Mouse (Mus musculus) forebrain, embryonic 14.5 days (tissue): Measurements from ENCODE around the gene Tmem237. TPM values are rescaled to one million over a fixed set of nuclear protein-coding genes. Genes with fewer than 3 reads are reported as not detected.

Experiments used
- ATAC-seq: fragments of 200-750 bp; cut with Nextera tagmentation; 2 replicates; pipeline ENCODE4 v1.8.0; 2017; ENCODE audit warnings: mild to moderate bottlenecking, moderate library complexity
- DNase-seq: peaks from one replicate; pipeline ENCODE4 v3.0.0-alpha.2; 2015; ENCODE audit warnings: low spot score
- H3K27ac ChIP-seq: fragments of 300-500 bp; sonication (generic); 2 replicates; pipeline ENCODE4 v1.5.1; 2014; ENCODE audit warnings: low read depth, mild to moderate bottlenecking, control low read depth, low read length, moderate library complexity
- H3K27me3 ChIP-seq: fragments of 300-500 bp; sonication (generic); replicated peaks from 2 replicates; pipeline ENCODE4 v1.6.1; 2014; ENCODE audit warnings: low read length, control low read depth, mixed read lengths; ENCODE audit not compliant: control insufficient read depth, insufficient read depth
- H3K36me3 ChIP-seq: fragments of 300-500 bp; sonication (generic); 2 replicates; pipeline ENCODE4 v1.6.1; 2014; ENCODE audit warnings: low read length, control low read depth; ENCODE audit not compliant: control insufficient read depth, insufficient read depth
- H3K4me1 ChIP-seq: fragments of 300-500 bp; sonication (generic); 2 replicates; pipeline ENCODE4 v1.6.1; 2014; ENCODE audit warnings: antibody characterized with exemption, low read length, control low read depth; ENCODE audit not compliant: control insufficient read depth, insufficient read depth
- H3K4me2 ChIP-seq: fragments of 300-500 bp; sonication (generic); 2 replicates; pipeline ENCODE4 v1.6.1; 2014; ENCODE audit warnings: mild to moderate bottlenecking, control low read depth, low read length
- H3K4me3 ChIP-seq: fragments of 300-500 bp; sonication (generic); 2 replicates; pipeline ENCODE4 v1.5.1; 2014; ENCODE audit warnings: low read depth, low read length, control low read depth
- H3K9ac ChIP-seq: fragments of 300-500 bp; sonication (generic); 2 replicates; pipeline ENCODE4 v1.6.1; 2014; ENCODE audit warnings: mild to moderate bottlenecking, low read length, control low read depth, moderate library complexity
- H3K9me3 ChIP-seq: fragments of 300-500 bp; sonication (generic); replicated peaks from 2 replicates; pipeline ENCODE4 v1.6.1; 2016; ENCODE audit warnings: low read length, control low read depth, mixed read lengths; ENCODE audit not compliant: control insufficient read depth
- WGBS: fragments of 180-500 bp; shearing (Covaris S2); extraction: QIAGEN DNeasy Blood & Tissue Kit; methylation state at CpG from one replicate; pipeline ENCODE4 v1.1.7; 2014; 5-methylcytosine and 5-hydroxymethylcytosine counted together
- polyA plus RNA-seq: library from polyadenylated mRNA; unstranded; fragments of >200 nt; fragmentation: Nextera tagmentation; extraction: Ambion mirVana; gene quantifications from 2 replicates; pipeline ENCODE4 v1.2.1, GENCODE M21; 2014

Gene Tmem237
- polyA plus RNA-seq, result 34.8 and 61.9 TPM in 2 replicates

- under 1% methylated on average over 74 of the region's 74 CpGs for WGBS
- Histone ChIP-seq H3K4me2 (peak within 1 kb of the TSS; percentile 71), H3K36me3 (peaks cover 14% of the 10 kb centered on the region), H3K4me1 (0 out of 2 replicates have a peak, but pooled peaks cover 2% of the 10 kb centered on the region), H3K9ac (peak within 1 kb of the TSS; percentile 87), H3K27ac (peak within 1 kb of the TSS; percentile 92), H3K27me3 (no peaks in the 10 kb centered on the region), H3K4me3 (peak within 1 kb of the TSS; percentile 67), H3K9me3 (no peaks in the 10 kb centered on the region)
- peak; percentile 98 for ATAC-seq
- peak; percentile 96 for DNase-seq
These were observed at the start of gene Tmem237 for GRCm38 (mm10) chr1:59119720-59120457. TSS of gene Tmem237 (minus strand) at chr1:59120408.

GRCm38 (mm10) chr1:59169586-59169985 is 49.4 kb upstream of the Tmem237 start:
- H3K4me1 ChIP-seq, result no peaks in the 10 kb centered on the region
- H3K4me2 ChIP-seq, result no peak overlapping the region
- peaks cover 45% of the 10 kb centered on the region for H3K36me3 ChIP-seq
- H3K27me3 ChIP-seq, result no peaks in the 10 kb centered on the region
- ATAC-seq (no peak), DNase-seq (no peak)
- H3K4me3 ChIP-seq, result no peak overlapping the region
- WGBS, result 87% methylated on average over 6 of the region's 6 CpGs
- H3K27ac ChIP-seq, result no peak overlapping the region
- no peak overlapping the region for H3K9ac ChIP-seq
- H3K9me3 ChIP-seq, result no peaks in the 10 kb centered on the region

- no peak for ATAC-seq
These were observed 48.3 kb upstream of the Tmem237 start for GRCm38 (mm10) chr1:59168556-59168955.

GRCm38 (mm10) chr1:59167654-59168425 is 47.6 kb upstream of the Tmem237 start:
- Histone ChIP-seq H3K36me3 (peaks cover 45% of the 10 kb centered on the region), H3K4me1 (0 out of 2 replicates have a peak, but pooled peaks cover 3% of the 10 kb centered on the region), H3K9me3 (no peaks in the 10 kb centered on the region), H3K4me2 (no peak overlapping the region), H3K27ac (no peak overlapping the region), H3K4me3 (no peak overlapping the region), H3K9ac (no peak overlapping the region), H3K27me3 (no peaks in the 10 kb centered on the region)
- ATAC-seq (no peak), DNase-seq (no peak)
- WGBS, result 94% methylated on average over 4 of the region's 4 CpGs

More at GRCm38 (mm10) chr1:59168556-59168955, 48.3 kb upstream of the Tmem237 start:
- no peak overlapping the region for H3K4me2 ChIP-seq
- no peak overlapping the region for H3K9ac ChIP-seq
- H3K27ac ChIP-seq, result no peak overlapping the region
- 93% methylated on average over 2 of the region's 2 CpGs for WGBS
- H3K4me1 ChIP-seq, result 0 out of 2 replicates have a peak, but pooled peaks cover 3% of the 10 kb centered on the region
- H3K4me3 ChIP-seq, result no peak overlapping the region
- H3K36me3 ChIP-seq, result peaks cover 44% of the 10 kb centered on the region
- no peaks in the 10 kb centered on the region for H3K9me3 ChIP-seq
- no peak for DNase-seq
- no peaks in the 10 kb centered on the region for H3K27me3 ChIP-seq

GRCm38 (mm10) chr1:59166232-59166905 is 46.2 kb upstream of the Tmem237 start:
- H3K27me3 ChIP-seq, result no peaks in the 10 kb centered on the region
- no peaks in the 10 kb centered on the region for H3K9me3 ChIP-seq
- 0 out of 2 replicates have a peak, but pooled peaks cover 3% of the 10 kb centered on the region for H3K4me1 ChIP-seq
- no peak overlapping the region for H3K4me3 ChIP-seq
- ATAC-seq (no peak), DNase-seq (no peak)
- H3K9ac ChIP-seq, result no peak overlapping the region
- H3K4me2 ChIP-seq, result no peak overlapping the region
- peaks cover 37% of the 10 kb centered on the region for H3K36me3 ChIP-seq
- 87% methylated on average over 9 of the region's 9 CpGs for WGBS
- H3K27ac ChIP-seq, result no peak overlapping the region

GRCm38 (mm10) chr1:59163918-59164317 is 43.7 kb upstream of the Tmem237 start:
- Histone ChIP-seq H3K4me2 (no peak overlapping the region), H3K27ac (no peak overlapping the region), H3K9me3 (no peaks in the 10 kb centered on the region), H3K9ac (no peak overlapping the region), H3K4me1 (0 out of 2 replicates have a peak, but pooled peaks cover 3% of the 10 kb centered on the region), H3K27me3 (no peaks in the 10 kb centered on the region), H3K4me3 (no peak overlapping the region), H3K36me3 (peaks cover 27% of the 10 kb centered on the region)
- no peak for DNase-seq
- 31% methylated on average over 5 of the region's 5 CpGs for WGBS
- ATAC-seq, result no peak

GRCm38 (mm10) chr1:59163030-59163461 is 42.8 kb upstream of the Tmem237 start, which contains the start of gene Mpp4:
TSS of gene Mpp4 (minus strand) at chr1:59163389.
- 21% methylated on average over 12 of the region's 12 CpGs for WGBS
- Histone ChIP-seq H3K9ac (no peak within 1 kb of the TSS), H3K4me2 (no peak within 1 kb of the TSS), H3K9me3 (no peaks in the 10 kb centered on the region), H3K36me3 (peaks cover 24% of the 10 kb centered on the region), H3K4me1 (0 out of 2 replicates have a peak, but pooled peaks cover 3% of the 10 kb centered on the region), H3K27ac (no peak within 1 kb of the TSS), H3K4me3 (no peak within 1 kb of the TSS), H3K27me3 (no peaks in the 10 kb centered on the region)
- no peak for ATAC-seq
- no peak for DNase-seq

- Histone ChIP-seq H3K27ac (no peak overlapping the region), H3K9ac (no peak overlapping the region), H3K4me2 (no peak overlapping the region), H3K4me1 (0 out of 2 replicates have a peak, but pooled peaks cover 3% of the 10 kb centered on the region), H3K9me3 (no peaks in the 10 kb centered on the region), H3K4me3 (no peak overlapping the region), H3K27me3 (no peaks in the 10 kb centered on the region), H3K36me3 (peaks cover 18% of the 10 kb centered on the region)
- no peak for ATAC-seq
- 27% methylated on average over 8 of the region's 8 CpGs for WGBS
- DNase-seq, result no peak
These were observed 42.3 kb upstream of the Tmem237 start for GRCm38 (mm10) chr1:59162309-59163024.
